Mouse (Mus musculus): ENCODE data around the gene Grm1. TPM values are rescaled to one million over a fixed set of nuclear protein-coding genes. Genes with fewer than 3 reads are reported as not detected.

Grm1 gene
- polyA plus RNA-seq, 1 experiment: not detected

DNA sequence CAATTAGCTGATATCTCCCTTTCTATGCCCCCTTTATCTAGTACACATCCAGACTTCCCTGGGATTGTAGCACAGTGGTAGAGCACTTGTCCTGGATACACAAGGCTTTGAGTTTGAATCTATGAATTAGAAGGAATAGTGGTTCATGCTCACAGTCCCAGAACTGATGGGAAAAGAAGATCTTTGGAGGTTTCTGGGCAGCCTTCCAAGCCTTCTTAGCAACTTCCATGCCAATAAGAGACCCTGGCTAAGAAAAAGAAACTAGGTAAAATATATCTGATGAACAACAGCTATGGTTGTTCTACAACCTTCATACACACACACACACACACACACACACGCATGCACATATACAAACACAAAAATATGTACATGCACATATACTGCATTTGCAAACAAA is 286.8 kb downstream of the Grm1 start:
- no peaks in the 10 kb centered on the region for H3K27me3 ChIP-seq (ENCODE audit: control insufficient read depth, insufficient read depth, insufficient read length)
- H3K79me3 ChIP-seq (ENCODE audit: low read depth): no peaks in the 10 kb centered on the region
- no peaks in the 10 kb centered on the region for H3K79me2 ChIP-seq (ENCODE audit: control insufficient read depth, insufficient read depth)
- no peak overlapping the region for H3ac ChIP-seq (ENCODE audit: control insufficient read depth, insufficient read length, low read depth)
- H3K4me3 ChIP-seq (ENCODE audit: insufficient read depth, poor library complexity, severe bottlenecking): no peak overlapping the region
- H3K36me3 ChIP-seq (ENCODE audit: control insufficient read depth, insufficient read depth): no peaks in the 10 kb centered on the region
- TF ChIP-seq MAX (IDR thresholded peaks at IDR 0.05): no peak
- no peak for TF ChIP-seq CEBPB (IDR thresholded peaks at IDR 0.05; ENCODE audit: low read depth)
- TF ChIP-seq FOSL1 (IDR thresholded peaks at IDR 0.05; ENCODE audit: insufficient read depth, low read length, poor library complexity, severe bottlenecking): no peak
- TF ChIP-seq CTCF (IDR thresholded peaks at IDR 0.05; ENCODE audit: control insufficient read depth, insufficient read depth, insufficient read length): no peak
- no peak for TF ChIP-seq MYOD1 (IDR thresholded peaks at IDR 0.05; ENCODE audit: control insufficient read depth, insufficient read length, low read depth)
- TF ChIP-seq USF1 (IDR thresholded peaks at IDR 0.05; ENCODE audit: low read depth): no peak
- no peak for TF ChIP-seq MYOG (IDR thresholded peaks at IDR 0.05; ENCODE audit: control insufficient read depth, extremely low read depth, insufficient read length)

DNA sequence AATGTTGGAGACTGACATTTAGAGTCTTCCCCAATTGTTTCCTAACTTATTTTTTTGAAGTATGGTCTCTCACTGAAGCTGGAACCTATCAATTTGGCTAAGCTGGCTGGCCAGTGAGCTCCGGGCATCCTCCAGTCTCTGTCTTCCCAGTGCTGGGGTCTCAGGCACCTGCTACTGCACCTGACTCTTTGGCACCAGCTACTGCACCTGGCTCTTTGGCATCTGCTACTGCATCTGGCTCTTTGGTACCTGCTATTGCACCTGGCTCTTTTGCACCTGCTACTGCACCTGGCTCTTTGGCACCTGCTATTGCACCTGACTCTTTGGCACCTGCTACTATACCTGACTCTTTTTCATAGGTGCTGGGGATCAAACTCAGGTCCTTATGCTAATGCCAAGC is 291.7 kb downstream of the Grm1 start:
- Histone ChIP-seq H3K27me3 (ENCODE audit: control insufficient read depth, insufficient read depth, insufficient read length) (no peaks in the 10 kb centered on the region), H3K4me3 (ENCODE audit: insufficient read depth, poor library complexity, severe bottlenecking) (no peak overlapping the region), H3K79me3 (ENCODE audit: low read depth) (no peaks in the 10 kb centered on the region), H3K79me2 (ENCODE audit: control insufficient read depth, insufficient read depth) (no peaks in the 10 kb centered on the region), H3ac (ENCODE audit: control insufficient read depth, insufficient read length, low read depth) (no peak overlapping the region), H3K36me3 (ENCODE audit: control insufficient read depth, insufficient read depth) (no peaks in the 10 kb centered on the region)
- TF ChIP-seq MYOD1 (IDR thresholded peaks at IDR 0.05; ENCODE audit: control insufficient read depth, insufficient read length, low read depth): no peak
- TF ChIP-seq CTCF (IDR thresholded peaks at IDR 0.05; ENCODE audit: control insufficient read depth, insufficient read depth, insufficient read length): no peak
- no peak for TF ChIP-seq MAX (IDR thresholded peaks at IDR 0.05)
- TF ChIP-seq USF1 (IDR thresholded peaks at IDR 0.05; ENCODE audit: low read depth): no peak
- no peak for TF ChIP-seq CEBPB (IDR thresholded peaks at IDR 0.05; ENCODE audit: low read depth)
- no peak for TF ChIP-seq MYOG (IDR thresholded peaks at IDR 0.05; ENCODE audit: control insufficient read depth, extremely low read depth, insufficient read length)
- no peak for TF ChIP-seq FOSL1 (IDR thresholded peaks at IDR 0.05; ENCODE audit: insufficient read depth, low read length, poor library complexity, severe bottlenecking)

DNA sequence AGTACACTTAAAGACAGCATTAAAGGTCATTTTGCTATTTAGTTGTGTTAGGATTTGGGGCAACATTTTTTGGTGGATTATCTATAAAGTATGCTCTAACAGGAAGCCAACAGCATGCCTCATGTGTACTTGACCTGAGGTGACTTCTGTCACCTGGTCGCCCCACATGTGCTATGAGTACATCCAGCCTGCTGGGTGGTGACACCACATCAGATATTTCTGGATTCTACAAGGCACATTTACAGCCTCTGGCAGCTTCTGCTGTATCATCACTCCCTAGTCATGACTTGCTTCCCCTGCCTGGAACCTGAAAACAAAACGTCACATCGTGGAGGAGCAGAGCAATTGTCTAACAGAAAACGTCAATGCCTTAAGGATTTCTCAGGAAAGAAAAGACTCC is 292.2 kb downstream of the Grm1 start:
- no peak for TF ChIP-seq CTCF (IDR thresholded peaks at IDR 0.05; ENCODE audit: control insufficient read depth, insufficient read depth, insufficient read length)
- Histone ChIP-seq H3K79me3 (ENCODE audit: low read depth) (no peaks in the 10 kb centered on the region), H3K79me2 (ENCODE audit: control insufficient read depth, insufficient read depth) (no peaks in the 10 kb centered on the region), H3K4me3 (ENCODE audit: insufficient read depth, poor library complexity, severe bottlenecking) (no peak overlapping the region), H3K27me3 (ENCODE audit: control insufficient read depth, insufficient read depth, insufficient read length) (no peaks in the 10 kb centered on the region), H3K36me3 (ENCODE audit: control insufficient read depth, insufficient read depth) (no peaks in the 10 kb centered on the region), H3ac (ENCODE audit: control insufficient read depth, insufficient read length, low read depth) (no peak overlapping the region)

DNA sequence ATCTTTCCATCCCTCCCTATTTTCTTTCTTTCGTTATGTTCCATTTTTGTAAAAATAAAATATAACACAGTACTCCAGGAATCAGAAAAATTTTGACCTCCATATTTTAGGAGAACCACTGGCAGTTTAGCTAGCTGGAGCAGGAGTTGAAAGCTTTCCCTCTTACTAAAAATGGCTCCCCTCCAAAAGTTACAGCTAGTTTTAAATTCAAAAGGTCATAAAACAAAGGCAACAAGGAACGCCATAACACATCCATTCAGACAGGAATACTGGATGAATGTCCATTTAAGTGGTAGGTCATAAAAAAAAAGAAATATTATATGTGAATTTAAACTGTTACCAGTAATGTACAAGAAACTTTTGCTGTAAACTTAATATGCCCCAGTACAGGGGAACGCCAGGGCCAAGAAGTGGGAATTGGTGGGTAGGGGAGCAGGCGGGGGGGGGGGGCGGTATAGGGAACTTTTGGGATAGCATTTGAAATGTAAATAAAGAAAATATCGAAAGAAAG is 294.2 kb downstream of the Grm1 start:
- no peaks in the 10 kb centered on the region for H3K36me3 ChIP-seq (ENCODE audit: control insufficient read depth, insufficient read depth)
- no peak for TF ChIP-seq CEBPB (IDR thresholded peaks at IDR 0.05; ENCODE audit: low read depth)
- TF ChIP-seq MAX (IDR thresholded peaks at IDR 0.05): no peak
- TF ChIP-seq MYOD1 (IDR thresholded peaks at IDR 0.05; ENCODE audit: control insufficient read depth, insufficient read length, low read depth): no peak
- no peak for TF ChIP-seq MYOG (IDR thresholded peaks at IDR 0.05; ENCODE audit: control insufficient read depth, extremely low read depth, insufficient read length)
- TF ChIP-seq USF1 (IDR thresholded peaks at IDR 0.05; ENCODE audit: low read depth): no peak
- H3K4me3 ChIP-seq (ENCODE audit: insufficient read depth, poor library complexity, severe bottlenecking): no peak overlapping the region
- no peaks in the 10 kb centered on the region for H3K27me3 ChIP-seq (ENCODE audit: control insufficient read depth, insufficient read depth, insufficient read length)
- no peaks in the 10 kb centered on the region for H3K79me3 ChIP-seq (ENCODE audit: low read depth)
- no peaks in the 10 kb centered on the region for H3K79me2 ChIP-seq (ENCODE audit: control insufficient read depth, insufficient read depth)
- H3ac ChIP-seq (ENCODE audit: control insufficient read depth, insufficient read length, low read depth): no peak overlapping the region

DNA sequence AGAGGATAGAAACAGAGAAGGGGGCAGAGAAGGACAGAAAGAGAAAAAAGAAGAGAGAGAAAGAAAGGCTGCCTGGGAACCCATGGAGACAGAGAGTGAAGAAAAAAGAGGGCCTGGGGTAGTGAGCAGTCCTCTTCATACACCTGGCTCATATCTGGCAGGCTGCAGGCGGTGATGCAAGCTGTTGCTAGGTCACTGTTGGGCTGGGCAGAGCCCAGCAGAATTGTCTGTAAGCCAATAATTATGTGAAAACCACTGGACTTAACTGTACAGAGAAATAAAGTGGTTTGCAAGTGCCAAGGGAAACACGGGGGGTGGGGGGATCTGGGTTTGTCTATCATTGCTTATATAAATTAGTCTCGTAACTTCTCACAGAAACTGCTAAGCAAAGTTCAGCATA is 297.0 kb downstream of the Grm1 start:
- H3ac ChIP-seq (ENCODE audit: control insufficient read depth, insufficient read length, low read depth): no peak overlapping the region
- no peaks in the 10 kb centered on the region for H3K27me3 ChIP-seq (ENCODE audit: control insufficient read depth, insufficient read depth, insufficient read length)
- H3K36me3 ChIP-seq (ENCODE audit: control insufficient read depth, insufficient read depth): no peaks in the 10 kb centered on the region
- H3K79me3 ChIP-seq (ENCODE audit: low read depth): no peaks in the 10 kb centered on the region
- H3K79me2 ChIP-seq (ENCODE audit: control insufficient read depth, insufficient read depth): no peaks in the 10 kb centered on the region
- H3K4me3 ChIP-seq (ENCODE audit: insufficient read depth, poor library complexity, severe bottlenecking): no peak overlapping the region
- TF ChIP-seq CEBPB (IDR thresholded peaks at IDR 0.05; ENCODE audit: low read depth) (no peak), CTCF (IDR thresholded peaks at IDR 0.05; ENCODE audit: control insufficient read depth, insufficient read depth, insufficient read length) (no peak), MYOD1 (IDR thresholded peaks at IDR 0.05; ENCODE audit: control insufficient read depth, insufficient read length, low read depth) (no peak), MYOG (IDR thresholded peaks at IDR 0.05; ENCODE audit: control insufficient read depth, extremely low read depth, insufficient read length) (no peak), FOSL1 (IDR thresholded peaks at IDR 0.05; ENCODE audit: insufficient read depth, low read length, poor library complexity, severe bottlenecking) (no peak), USF1 (IDR thresholded peaks at IDR 0.05; ENCODE audit: low read depth) (no peak), MAX (IDR thresholded peaks at IDR 0.05) (no peak)

DNA sequence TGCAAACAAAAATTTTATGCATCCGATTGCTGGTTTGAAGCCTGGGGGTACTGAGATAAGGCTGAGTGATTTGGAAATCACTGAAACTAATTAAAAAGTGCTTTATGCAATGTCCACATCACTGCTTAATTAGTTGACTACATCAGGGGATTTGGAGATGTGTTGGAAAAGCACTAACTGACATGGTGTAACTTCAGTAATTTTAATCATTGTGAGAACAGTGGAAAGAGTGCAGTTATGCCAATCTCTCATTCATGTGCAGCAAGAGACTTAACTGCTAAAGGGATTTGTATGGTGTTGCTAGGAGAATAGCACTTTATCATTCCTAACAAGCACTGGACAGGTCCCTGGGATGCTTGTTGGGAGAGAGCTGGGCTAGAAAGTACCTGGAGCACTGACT is 307.3 kb downstream of the Grm1 start:
- H3K27me3 ChIP-seq (ENCODE audit: control insufficient read depth, insufficient read depth, insufficient read length): no peaks in the 10 kb centered on the region
- H3K4me3 ChIP-seq (ENCODE audit: insufficient read depth, poor library complexity, severe bottlenecking): no peak overlapping the region
- H3K79me2 ChIP-seq (ENCODE audit: control insufficient read depth, insufficient read depth): no peaks in the 10 kb centered on the region
- H3K36me3 ChIP-seq (ENCODE audit: control insufficient read depth, insufficient read depth): no peaks in the 10 kb centered on the region
- no peaks in the 10 kb centered on the region for H3K79me3 ChIP-seq (ENCODE audit: low read depth)
- no peak for TF ChIP-seq MYOD1 (IDR thresholded peaks at IDR 0.05; ENCODE audit: control insufficient read depth, insufficient read length, low read depth)
- TF ChIP-seq FOSL1 (IDR thresholded peaks at IDR 0.05; ENCODE audit: insufficient read depth, low read length, poor library complexity, severe bottlenecking): no peak
- no peak overlapping the region for H3ac ChIP-seq (ENCODE audit: control insufficient read depth, insufficient read length, low read depth)
